Mouse (Mus musculus) olfactory bulb, adult 2 months (tissue): ENCODE measurements around the gene Itgb2l.

Experiments
- CTCF ChIP-seq: fragments of 200-500 bp; IDR thresholded peaks from 2 replicates; pipeline ENCODE4 v1.5.1; 2012; ENCODE audit warnings: low read depth, mild to moderate bottlenecking, low read length, moderate library complexity; ENCODE audit not compliant: insufficient read depth
- POLR2A ChIP-seq: fragments of 200-500 bp; IDR thresholded peaks from 2 replicates; pipeline ENCODE4 v1.6.1; 2012; ENCODE audit warnings: mild to moderate bottlenecking, low read depth, low read length, moderate library complexity; ENCODE audit not compliant: insufficient read depth

- TF ChIP-seq CTCF (no peak), POLR2A (no peak)
These were observed 17.4 kb upstream of the Itgb2l start for GRCm38 (mm10) chr16:96460788-96461187.
